Mouse (Mus musculus) urinary bladder, postnatal 14 days (tissue): Measurements from ENCODE around the gene Pik3r4.

Source experiments
- DNase-seq: peaks from one replicate; pipeline ENCODE4 v3.0.0; 2021; ENCODE audit warnings: low spot score

Pik3r4 gene

DNA sequence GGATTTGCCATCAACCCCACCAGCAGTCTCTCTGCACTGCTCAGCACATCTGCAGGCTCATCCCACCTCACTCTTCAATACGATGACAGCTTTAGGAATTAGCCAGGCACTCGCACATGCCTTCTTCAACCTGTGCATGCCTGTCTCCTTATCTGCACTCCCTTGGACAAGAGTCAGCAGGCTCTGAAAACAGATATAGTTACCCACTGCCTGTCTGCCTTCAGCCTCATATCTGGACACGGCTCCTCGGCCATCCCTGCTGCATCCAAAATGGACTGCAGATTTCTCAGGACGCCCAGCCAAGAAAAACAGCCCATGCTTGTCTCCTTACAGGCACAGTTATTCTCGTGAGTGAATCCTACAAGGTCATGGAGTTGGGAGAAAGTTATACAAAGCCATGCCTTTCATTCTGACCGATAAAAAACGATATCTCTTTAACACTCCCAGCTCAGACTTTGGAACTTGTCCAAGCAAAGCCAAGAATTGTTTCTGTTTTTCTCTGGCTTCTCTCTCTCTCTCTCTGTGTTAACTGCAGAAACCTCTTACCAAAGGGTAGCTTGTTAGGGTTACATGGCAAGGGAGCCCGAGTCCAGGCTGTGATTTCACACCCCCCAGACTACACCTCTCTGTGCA, 55.1 kb downstream of the Pik3r4 start:
- peak; percentile 37 for DNase-seq

DNA sequence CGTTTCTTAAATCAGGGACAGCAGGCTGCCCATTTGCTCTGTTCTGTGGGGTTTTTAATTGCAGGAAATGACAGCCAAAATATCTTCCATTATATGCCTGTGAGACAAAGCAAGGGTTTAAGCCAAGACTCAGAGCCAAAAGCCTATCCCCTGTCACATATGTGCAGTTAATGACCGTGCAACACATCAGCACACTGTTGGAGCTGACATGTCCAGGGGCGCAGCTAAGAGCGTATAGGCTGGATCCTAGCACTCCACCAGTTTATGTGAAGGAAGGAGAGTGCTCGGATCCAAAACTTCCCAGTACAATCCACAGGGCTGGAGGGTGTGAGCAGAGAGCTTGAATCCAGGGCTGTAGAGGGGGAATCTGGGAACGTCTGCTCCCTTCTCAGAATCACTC, 57.9 kb downstream of the Pik3r4 start:
- DNase-seq: no peak

DNA sequence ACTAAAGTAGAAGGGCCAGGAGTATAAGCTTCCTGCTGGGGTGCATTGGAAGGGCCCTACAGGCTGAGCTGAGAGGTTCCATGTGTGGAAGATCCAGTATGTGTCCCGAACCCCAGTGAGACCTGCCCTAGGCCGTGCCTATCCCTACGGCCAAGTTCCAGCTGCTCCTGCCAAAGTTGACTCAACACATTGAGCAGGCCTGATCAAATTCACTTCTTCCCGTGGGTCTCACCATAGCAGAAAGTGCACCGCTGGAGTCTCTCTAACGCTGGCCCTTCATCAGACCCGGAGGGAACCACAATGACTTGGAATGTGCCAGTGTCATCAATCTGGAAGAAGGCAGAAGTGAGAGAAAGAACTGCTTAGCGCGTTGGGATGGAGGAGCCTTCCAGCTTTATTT, 59.2 kb downstream of the Pik3r4 start:
- no peak for DNase-seq

DNA sequence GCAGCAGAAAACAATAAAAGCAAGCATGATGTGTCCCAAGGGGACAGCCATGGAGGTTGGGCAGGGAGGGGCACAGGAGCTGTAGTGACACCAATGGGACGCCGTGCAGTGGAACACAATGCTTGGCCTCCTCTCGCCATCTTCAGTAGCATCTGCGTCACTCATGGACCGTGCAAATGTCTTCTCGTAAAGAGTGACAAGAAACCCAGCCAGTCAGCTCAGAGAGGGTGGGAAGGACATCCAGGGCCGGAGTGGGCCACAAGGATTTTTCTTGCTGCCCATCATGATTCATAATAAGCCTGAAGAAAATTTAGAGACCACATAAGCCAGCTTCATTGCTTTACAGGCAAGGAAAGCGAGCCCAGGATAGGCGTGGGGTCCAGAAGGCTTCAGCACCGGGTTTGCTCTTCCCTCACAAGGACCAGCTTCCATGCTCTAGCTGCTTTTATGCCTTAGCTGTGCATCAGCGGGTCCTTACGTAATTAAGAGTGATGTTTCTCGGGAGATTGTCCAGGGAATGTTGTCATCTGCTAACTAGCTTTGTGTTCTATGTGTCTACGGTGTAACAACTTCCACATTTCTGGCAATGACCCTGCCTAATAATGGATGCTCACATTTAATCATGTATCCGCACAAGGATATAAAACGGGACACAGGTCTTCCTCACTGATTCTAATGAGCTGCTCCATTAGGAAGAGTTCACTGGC, 61.6 kb downstream of the Pik3r4 start:
- DNase-seq: no peak

DNA sequence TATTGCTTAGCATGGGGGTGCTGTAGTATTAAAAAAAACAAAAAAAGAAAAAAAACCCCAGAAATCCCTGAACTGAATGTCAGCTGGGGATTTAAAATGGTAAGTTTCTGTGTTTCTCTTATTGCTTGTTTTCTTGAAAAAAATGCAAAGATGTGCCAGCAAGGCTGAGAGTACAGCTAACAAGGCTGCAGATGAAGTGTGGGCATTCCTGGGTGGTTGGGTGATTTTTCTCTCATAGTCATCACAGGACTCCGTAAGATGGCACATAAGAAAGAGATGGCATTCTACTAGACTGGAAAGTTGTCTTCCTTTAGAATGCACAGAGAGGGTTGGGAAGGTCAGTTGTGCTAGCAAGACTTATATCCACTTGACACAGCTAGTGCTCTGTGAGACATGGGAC, 62.2 kb downstream of the Pik3r4 start:
- no peak for DNase-seq

DNA sequence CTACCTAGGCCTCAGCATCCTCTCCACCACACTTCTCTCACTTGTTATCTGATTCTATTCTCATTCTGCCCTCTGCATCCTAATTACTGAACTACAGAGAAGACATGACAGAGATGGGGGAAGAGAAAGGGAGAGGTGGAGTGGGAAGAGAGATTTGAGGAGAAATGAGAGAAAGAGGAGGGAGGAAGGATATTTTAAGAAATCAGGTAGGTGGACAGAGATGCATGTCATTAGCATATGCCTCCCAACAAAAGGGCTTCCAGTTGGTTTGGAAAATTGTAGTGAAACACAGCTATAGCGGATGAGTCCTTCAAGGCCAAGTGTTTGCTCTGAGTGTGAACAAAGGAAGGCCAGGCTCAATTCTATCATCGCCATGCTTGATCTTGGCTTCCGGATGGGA, 69.3 kb downstream of the Pik3r4 start:
- no peak for DNase-seq

DNA sequence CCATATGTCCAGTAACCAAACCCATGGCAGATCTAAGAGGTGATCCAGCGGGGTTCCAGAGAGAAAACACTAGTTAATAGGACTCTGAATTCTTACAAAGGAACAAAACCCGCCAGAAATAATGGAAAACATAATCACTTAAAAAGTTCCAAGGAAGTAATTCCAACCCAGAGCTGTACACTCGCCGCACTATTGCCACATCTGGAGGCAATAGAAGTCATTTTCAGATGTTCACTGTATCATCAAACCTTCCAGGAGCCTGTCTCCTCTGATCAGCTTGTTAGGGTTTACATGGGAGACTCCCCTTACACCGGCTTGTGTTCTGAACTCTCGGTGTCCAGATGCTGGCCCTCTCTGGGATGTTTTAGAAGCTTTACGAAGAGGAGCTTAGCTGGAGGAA, 76.6 kb downstream of the Pik3r4 start:
- DNase-seq: no peak

- peak; percentile 16 for DNase-seq
These were observed 77.1 kb downstream of the Pik3r4 start for GRCm38 (mm10) chr9:105719851-105720395.

DNA sequence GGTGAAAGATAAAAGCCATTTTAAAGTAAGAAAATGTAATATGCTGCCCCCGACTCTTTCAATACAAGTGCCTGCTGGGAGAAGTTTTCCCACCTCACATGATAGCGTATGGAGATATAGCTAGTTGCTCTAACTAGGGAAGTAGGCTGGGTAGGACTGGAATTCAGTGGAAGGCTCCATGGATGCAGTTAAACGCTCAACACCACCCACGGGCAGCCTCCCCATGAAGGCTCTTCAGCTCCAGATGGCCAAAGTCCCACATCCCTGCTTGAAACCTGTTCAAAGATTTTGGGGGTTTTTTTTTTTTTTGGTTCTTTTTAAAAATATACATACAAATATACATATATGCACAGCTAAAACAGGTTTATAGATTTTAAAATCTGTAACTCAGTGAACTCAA, 77.7 kb downstream of the Pik3r4 start:
- DNase-seq: no peak

- peak; percentile 17 for DNase-seq
These were observed 89.2 kb downstream of the Pik3r4 start for GRCm38 (mm10) chr9:105731976-105732375.

DNA sequence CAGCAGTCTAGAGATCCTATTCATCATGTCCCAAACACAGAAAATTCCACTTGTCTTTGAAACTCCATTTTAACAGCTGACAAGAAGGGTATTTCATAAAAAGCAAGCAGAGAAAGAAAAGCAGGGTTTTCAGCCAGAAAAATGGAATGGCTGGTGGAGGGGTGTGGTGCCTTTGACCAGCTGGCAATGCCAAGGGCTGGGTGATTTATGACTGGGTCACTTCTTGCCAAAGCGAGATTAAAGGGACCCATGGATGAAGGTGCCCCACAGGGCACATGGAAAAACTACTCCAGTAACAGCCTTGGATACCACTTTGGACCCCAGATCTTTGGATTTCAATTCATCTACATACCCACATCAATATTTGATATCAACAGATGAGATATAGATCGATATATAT, 91.9 kb downstream of the Pik3r4 start:
- DNase-seq: no peak

DNA sequence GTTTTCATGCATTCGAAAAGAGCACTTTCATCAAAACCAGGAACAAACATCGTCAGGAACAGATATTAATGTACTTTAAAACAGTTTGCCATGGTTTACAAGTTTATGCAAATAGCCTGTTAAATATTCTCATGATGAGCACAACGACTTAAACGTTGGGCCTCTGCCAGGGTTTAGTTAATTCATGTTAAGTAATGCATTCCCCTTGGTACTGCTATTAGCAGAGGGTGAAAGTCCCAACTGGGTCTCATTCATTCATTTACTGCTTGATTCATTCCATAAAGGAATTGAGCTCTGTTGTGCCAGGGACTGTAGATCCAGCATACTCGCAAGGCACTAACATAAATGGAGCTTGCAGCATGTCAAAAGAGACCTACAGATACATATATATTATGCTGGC, 92.4 kb downstream of the Pik3r4 start:
- no peak for DNase-seq
